Mouse (Mus musculus): ENCODE data around the gene Kbtbd13. TPM values are rescaled to one million over a fixed set of nuclear protein-coding genes. Genes with fewer than 3 reads are reported as not detected.
"Not testable (repeated sequence)": the region's sequence is repeated elsewhere in the genome, so short reads cannot be mapped to it uniquely, and the experiment has no call there.

The Kbtbd13 gene
- polyA plus RNA-seq, 1 experiment from 2014 or later, result 0.73 TPM

GRCm38 (mm10) chr9:65346476-65347111 lies 44.9 kb downstream of the Kbtbd13 start:
- ATAC-seq (ENCODE audit: insufficient number of reproducible peaks, insufficient read depth, low FRiP score, low read depth), result peak; percentile 72
- H3K4me3 ChIP-seq (ENCODE audit: control insufficient read depth in 1 of 2, insufficient read depth in 1 of 2, low read depth in 1 of 2, low read length in 2 of 2), result peak overlapping the region; percentile 73 to 100
- peak overlapping the region; percentile 84 for H3K4me2 ChIP-seq (ENCODE audit: low read length)
- WGBS, result under 1% methylated on average over 66 of the region's 77 CpGs
- peaks cover 6% of the 10 kb centered on the region; the same call in 1 of the 2 replicates for H3K9me3 ChIP-seq (ENCODE audit: control insufficient read depth, low read length)
- H3K4me1 ChIP-seq (ENCODE audit: control insufficient read depth in 2 of 2, insufficient read depth in 2 of 2, low read length in 2 of 2), result peaks cover 0 to 25% of the 10 kb centered on the region in 2 experiments; a peak in 3 of 4 replicates
- no peaks in the 10 kb centered on the region for H3K36me3 ChIP-seq (ENCODE audit: control insufficient read depth, insufficient read depth, low read length)
- peak overlapping the region; percentile 88 to 98 for H3K27ac ChIP-seq (replicated peaks in 1 of 2; ENCODE audit: control insufficient read depth in 1 of 2, insufficient read depth in 1 of 2, low read depth in 2 of 2, low read length in 2 of 2)
- H3K9ac ChIP-seq (ENCODE audit: low read length), result peak overlapping the region; percentile 97
- H3K27me3 ChIP-seq (ENCODE audit: control insufficient read depth, insufficient read depth, low read length), result no peaks in the 10 kb centered on the region

- Histone ChIP-seq H3K36me3 (ENCODE audit: control insufficient read depth, insufficient read depth, low read length) (no peaks in the 10 kb centered on the region), H3K4me1 (ENCODE audit: control insufficient read depth in 2 of 2, insufficient read depth in 2 of 2, low read length in 2 of 2) (peaks cover 0 to 23% of the 10 kb centered on the region in 2 experiments; a peak in 3 of 4 replicates), H3K4me3 (ENCODE audit: control insufficient read depth in 1 of 2, insufficient read depth in 1 of 2, low read depth in 1 of 2, low read length in 2 of 2) (peak within 1 kb of the TSS; percentile 73 to 100), H3K27ac (replicated peaks in 1 of 2; ENCODE audit: control insufficient read depth in 1 of 2, insufficient read depth in 1 of 2, low read depth in 2 of 2, low read length in 2 of 2) (peak within 1 kb of the TSS; percentile 88 to 98), H3K27me3 (ENCODE audit: control insufficient read depth, insufficient read depth, low read length) (no peaks in the 10 kb centered on the region), H3K9ac (ENCODE audit: low read length) (peak within 1 kb of the TSS; percentile 97), H3K9me3 (ENCODE audit: control insufficient read depth, low read length) (peaks cover 6% of the 10 kb centered on the region; the same call in 1 of the 2 replicates), H3K4me2 (ENCODE audit: low read length) (peak within 1 kb of the TSS; percentile 84)
- ATAC-seq (ENCODE audit: insufficient number of reproducible peaks, insufficient read depth, low FRiP score, low read depth), result peak; percentile 92
- 1% methylated on average over 57 of the region's 59 CpGs for WGBS
Measured at GRCm38 (mm10) chr9:65345854-65346475, 45.5 kb downstream of the Kbtbd13 start, which contains the start of gene Pdcd7. TSS of gene Pdcd7 (plus strand) at chr9:65346104.

- H3K4me2 ChIP-seq (ENCODE audit: low read length), result peak overlapping the region; percentile 84
- H3K9ac ChIP-seq (ENCODE audit: low read length), result peak overlapping the region; percentile 97
- H3K4me1 ChIP-seq (ENCODE audit: control insufficient read depth in 2 of 2, insufficient read depth in 2 of 2, low read length in 2 of 2), result peaks cover 0 to 20% of the 10 kb centered on the region in 2 experiments; a peak in 3 of 4 replicates
- not testable (repeated sequence) for H3K9me3 ChIP-seq (ENCODE audit: control insufficient read depth, low read length); H3K36me3 ChIP-seq (ENCODE audit: control insufficient read depth, insufficient read depth, low read length); ATAC-seq (ENCODE audit: insufficient number of reproducible peaks, insufficient read depth, low FRiP score, low read depth); H3K27me3 ChIP-seq (ENCODE audit: control insufficient read depth, insufficient read depth, low read length)
- H3K27ac ChIP-seq (replicated peaks in 1 of 2; ENCODE audit: control insufficient read depth in 1 of 2, insufficient read depth in 1 of 2, low read depth in 2 of 2, low read length in 2 of 2), result peak overlapping the region; percentile 88 to 98
- H3K4me3 ChIP-seq (ENCODE audit: control insufficient read depth in 1 of 2, insufficient read depth in 1 of 2, low read depth in 1 of 2, low read length in 2 of 2), result peak overlapping the region; percentile 73 to 100
- 67% methylated on average over 11 of the region's 11 CpGs for WGBS
Measured at GRCm38 (mm10) chr9:65345439-65345838, 46.0 kb downstream of the Kbtbd13 start.

GRCm38 (mm10) chr9:65340414-65340813 lies 51.0 kb downstream of the Kbtbd13 start:
- no peak overlapping the region for H3K27ac ChIP-seq (replicated peaks in 1 of 2; ENCODE audit: control insufficient read depth in 1 of 2, insufficient read depth in 1 of 2, low read depth in 2 of 2, low read length in 2 of 2)
- ATAC-seq (ENCODE audit: insufficient number of reproducible peaks, insufficient read depth, low FRiP score, low read depth), result no peak
- H3K4me3 ChIP-seq (ENCODE audit: control insufficient read depth in 1 of 2, insufficient read depth in 1 of 2, low read depth in 1 of 2, low read length in 2 of 2), result no peak overlapping the region
- H3K36me3 ChIP-seq (ENCODE audit: control insufficient read depth, insufficient read depth, low read length), result no peaks in the 10 kb centered on the region
- 78% methylated on average over 2 of the region's 2 CpGs for WGBS
- H3K4me1 ChIP-seq (ENCODE audit: control insufficient read depth in 2 of 2, insufficient read depth in 2 of 2, low read length in 2 of 2), result no peaks in the 10 kb centered on the region; a peak in 1 of 4 replicates
- no peaks in the 10 kb centered on the region for H3K27me3 ChIP-seq (ENCODE audit: control insufficient read depth, insufficient read depth, low read length)
- H3K9me3 ChIP-seq (ENCODE audit: control insufficient read depth, low read length), result peaks cover 12% of the 10 kb centered on the region; the same call in 1 of the 2 replicates
- H3K4me2 ChIP-seq (ENCODE audit: low read length), result no peak overlapping the region
- H3K9ac ChIP-seq (ENCODE audit: low read length), result no peak overlapping the region

- WGBS, result 77% methylated on average over 4 of the region's 4 CpGs
- H3K4me1 ChIP-seq (ENCODE audit: control insufficient read depth in 2 of 2, insufficient read depth in 2 of 2, low read length in 2 of 2), result no peaks in the 10 kb centered on the region
Measured at GRCm38 (mm10) chr9:65339146-65339545, 52.3 kb downstream of the Kbtbd13 start.

More at GRCm38 (mm10) chr9:65339146-65339545, 52.3 kb downstream of the Kbtbd13 start:
- peaks cover 7% of the 10 kb centered on the region; the same call in 1 of the 2 replicates for H3K9me3 ChIP-seq (ENCODE audit: control insufficient read depth, low read length)
- no peaks in the 10 kb centered on the region for H3K27me3 ChIP-seq (ENCODE audit: control insufficient read depth, insufficient read depth, low read length)
- ATAC-seq (ENCODE audit: insufficient number of reproducible peaks, insufficient read depth, low FRiP score, low read depth), result no peak
- no peak overlapping the region for H3K27ac ChIP-seq (replicated peaks in 1 of 2; ENCODE audit: control insufficient read depth in 1 of 2, insufficient read depth in 1 of 2, low read depth in 2 of 2, low read length in 2 of 2)
- H3K9ac ChIP-seq (ENCODE audit: low read length), result no peak overlapping the region
- no peak overlapping the region for H3K4me3 ChIP-seq (ENCODE audit: control insufficient read depth in 1 of 2, insufficient read depth in 1 of 2, low read depth in 1 of 2, low read length in 2 of 2)
- H3K36me3 ChIP-seq (ENCODE audit: control insufficient read depth, insufficient read depth, low read length), result no peaks in the 10 kb centered on the region
- no peak overlapping the region for H3K4me2 ChIP-seq (ENCODE audit: low read length)

Other genes with a start within 250 kb of the Kbtbd13 start
- gene Parp16, start 196.3 kb downstream of the Kbtbd13 start, polyA plus RNA-seq (2014; fragmentation: Nextera tagmentation; extraction: Ambion mirVana), result 4.3 and 5.6 TPM in 2 replicates
- not detected in 2 replicates for gene Cilp, start 126.5 kb downstream of the Kbtbd13 start, polyA plus RNA-seq (2014; fragmentation: Nextera tagmentation; extraction: Ambion mirVana)
- 49.4 and 52.9 TPM in 2 replicates for gene Clpx, start 97.4 kb downstream of the Kbtbd13 start, polyA plus RNA-seq (2014; fragmentation: Nextera tagmentation; extraction: Ambion mirVana)
- gene Pdcd7, start 45.5 kb downstream of the Kbtbd13 start, polyA plus RNA-seq (2014; fragmentation: Nextera tagmentation; extraction: Ambion mirVana), result 8.4 and 10.9 TPM in 2 replicates
- not detected in 2 replicates for gene Ubap1l, start 30.6 kb downstream of the Kbtbd13 start, polyA plus RNA-seq (2014; fragmentation: Nextera tagmentation; extraction: Ambion mirVana)
- 5.5 and 6.1 TPM in 2 replicates for gene Rasl12, start 6.9 kb upstream of the Kbtbd13 start, polyA plus RNA-seq (2014; fragmentation: Nextera tagmentation; extraction: Ambion mirVana)
- gene Slc51b, start 31.3 kb upstream of the Kbtbd13 start, polyA plus RNA-seq (2014; fragmentation: Nextera tagmentation; extraction: Ambion mirVana), result not detected in 2 replicates
- 14.3 and 15.8 TPM in 2 replicates for gene Mtfmt, start 44.1 kb upstream of the Kbtbd13 start, polyA plus RNA-seq (2014; fragmentation: Nextera tagmentation; extraction: Ambion mirVana)
- gene Spg21, start 69.3 kb upstream of the Kbtbd13 start, polyA plus RNA-seq (2014; fragmentation: Nextera tagmentation; extraction: Ambion mirVana), result 65.0 and 72.0 TPM in 2 replicates
- not detected in 2 replicates for gene Ankdd1a, start 128.5 kb upstream of the Kbtbd13 start, polyA plus RNA-seq (2014; fragmentation: Nextera tagmentation; extraction: Ambion mirVana)
- 8.8 and 9.8 TPM in 2 replicates for gene Plekho2, start 188.4 kb upstream of the Kbtbd13 start, polyA plus RNA-seq (2014; fragmentation: Nextera tagmentation; extraction: Ambion mirVana)
- 8.7 and 9.2 TPM in 2 replicates for gene Pif1, start 195.5 kb upstream of the Kbtbd13 start, polyA plus RNA-seq (2014; fragmentation: Nextera tagmentation; extraction: Ambion mirVana)
- gene Rbpms2, start 238.0 kb upstream of the Kbtbd13 start, polyA plus RNA-seq (2014; fragmentation: Nextera tagmentation; extraction: Ambion mirVana), result 125 TPM in 2 replicates